Mouse (Mus musculus): ENCODE measurements at regions not wholly inside any gene's neighbourhood (a gene's known extent, or its start where the extent isn't known, plus 50 kb on each side); places are given as distances from the start of the nearest gene placed in this dataset.

DNA sequence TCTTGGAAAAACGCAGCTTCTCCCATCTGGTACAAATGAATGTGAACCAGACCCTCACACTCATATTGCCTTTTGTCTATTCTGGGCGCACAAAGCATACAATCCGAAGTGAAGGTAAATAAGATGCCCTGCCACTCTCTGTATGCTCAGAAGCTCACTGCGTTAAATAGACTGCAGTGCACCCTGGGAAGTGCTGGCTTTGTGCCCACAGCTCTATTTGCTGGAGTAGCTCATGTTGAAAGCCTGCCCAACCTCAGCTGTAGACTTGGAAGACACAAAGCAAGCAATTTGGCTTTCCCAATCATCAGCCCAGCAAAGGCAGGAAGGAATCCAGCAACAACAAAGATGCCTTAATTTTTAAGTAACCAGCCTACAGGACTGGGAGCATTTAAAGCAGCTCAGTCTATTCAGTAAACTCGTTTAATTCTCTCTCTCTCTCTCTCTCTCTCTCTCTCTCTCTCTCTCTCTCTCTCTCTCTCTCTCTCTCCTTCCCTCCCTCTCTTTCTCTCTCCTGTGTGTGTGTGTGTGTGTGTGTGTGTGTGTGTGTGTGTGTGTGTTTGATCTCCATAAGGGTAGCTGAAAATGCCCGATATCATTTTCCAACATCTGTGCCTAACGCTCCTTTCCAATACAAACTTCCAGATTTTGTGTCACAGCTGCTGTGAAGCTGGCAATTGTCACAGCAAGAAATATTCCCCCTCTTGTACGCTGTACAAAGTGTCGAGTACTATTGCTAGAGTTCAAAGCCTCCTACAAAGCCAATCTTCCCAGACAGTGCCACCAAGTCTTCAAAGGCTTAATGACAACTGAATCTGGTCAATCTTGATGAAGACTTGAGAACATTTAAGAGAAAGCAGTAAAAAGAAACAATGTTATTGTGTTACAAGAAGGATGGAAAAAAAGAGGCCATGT, 650.5 kb upstream of the Fam241a start:
- Histone ChIP-seq H3K36me3 (replicated peaks in 1 of 2; ENCODE audit: control insufficient read depth in 1 of 2, insufficient read depth in 1 of 2, low read length in 1 of 2) (no peaks in the 10 kb centered on the region), H3K79me2 (replicated peaks; ENCODE audit: control insufficient read depth, extremely low read depth, insufficient read depth, poor library complexity, severe bottlenecking) (no peaks in the 10 kb centered on the region), H3K9ac (ENCODE audit: insufficient read depth, low read depth) (no peak overlapping the region), H3K27ac (ENCODE audit: insufficient read depth, low read depth) (no peak overlapping the region), H3K4me3 (replicated peaks in 1 of 3; ENCODE audit: low read depth in 2 of 3, low read length in 2 of 3, poor library complexity in 1 of 3) (no peak overlapping the region), H3K9me3 (replicated peaks; ENCODE audit: low read length) (peaks cover 30% of the 10 kb centered on the region), H3K27me3 (replicated peaks) (no peaks in the 10 kb centered on the region), H3K4me2 (ENCODE audit: insufficient read depth, low read depth, poor library complexity, severe bottlenecking) (no peak overlapping the region), H3K4me1 (ENCODE audit: control insufficient read depth in 1 of 2, insufficient read depth in 2 of 2) (no peaks in the 10 kb centered on the region)
- in situ Hi-C loops (cut with MboI; ENCODE audit: low pct_ligation_motif_present, low pct_unique_long_range_greater_than_20kb, low sequenced_read_pairs) (no loop called here), dilution Hi-C loops (cut with MboI; ENCODE audit: extremely low pct_ligation_motif_present, extremely low pct_unique_long_range_greater_than_20kb, low sequenced_read_pairs) (no loop called here)
- TF ChIP-seq MAFK (IDR thresholded peaks at IDR 0.05; ENCODE audit: insufficient replicate concordance, low read length) (no peak), PAX5 (IDR thresholded peaks at IDR 0.05; ENCODE audit: low read length) (no peak), MAZ (IDR thresholded peaks at IDR 0.05; ENCODE audit: low read depth, low read length) (no peak), ELF1 (IDR thresholded peaks at IDR 0.05; ENCODE audit: low read depth, low read length) (no peak), MXI1 (IDR thresholded peaks at IDR 0.05; ENCODE audit: low read depth, low read length) (no peak), E2F4 (IDR thresholded peaks at IDR 0.05; ENCODE audit: insufficient replicate concordance, low read depth, low read length) (no peak), TBP (conservative IDR thresholded peaks at IDR 0.05; ENCODE audit: low read depth, low read length) (no peak), SMC3 (IDR thresholded peaks at IDR 0.05; ENCODE audit: low read depth, low read length) (no peak), IRF4 (IDR thresholded peaks at IDR 0.05; ENCODE audit: low read depth, low read length) (no peak), EP300 (IDR thresholded peaks at IDR 0.05; ENCODE audit: low read length) (no peak), CHD1 (IDR thresholded peaks at IDR 0.05; ENCODE audit: low read depth, low read length) (no peak), BHLHE40 (IDR thresholded peaks at IDR 0.05; ENCODE audit: low read depth, low read length) (no peak), MEF2A (IDR thresholded peaks at IDR 0.05; ENCODE audit: borderline replicate concordance, low read depth, low read length) (no peak), POLR2AphosphoS2 (IDR thresholded peaks at IDR 0.05; ENCODE audit: low read depth, low read length) (no peak), CHD2 (IDR thresholded peaks at IDR 0.05; ENCODE audit: low read length) (no peak), RCOR1 (conservative IDR thresholded peaks at IDR 0.05; ENCODE audit: low read depth, low read length) (no peak), TCF12 (IDR thresholded peaks at IDR 0.05; ENCODE audit: low read depth, low read length) (no peak), POLR2A (IDR thresholded peaks at IDR 0.05; ENCODE audit: low read depth, low read length) (no peak)
- no peak for DNase-seq (ENCODE audit: extremely low read depth)

DNA sequence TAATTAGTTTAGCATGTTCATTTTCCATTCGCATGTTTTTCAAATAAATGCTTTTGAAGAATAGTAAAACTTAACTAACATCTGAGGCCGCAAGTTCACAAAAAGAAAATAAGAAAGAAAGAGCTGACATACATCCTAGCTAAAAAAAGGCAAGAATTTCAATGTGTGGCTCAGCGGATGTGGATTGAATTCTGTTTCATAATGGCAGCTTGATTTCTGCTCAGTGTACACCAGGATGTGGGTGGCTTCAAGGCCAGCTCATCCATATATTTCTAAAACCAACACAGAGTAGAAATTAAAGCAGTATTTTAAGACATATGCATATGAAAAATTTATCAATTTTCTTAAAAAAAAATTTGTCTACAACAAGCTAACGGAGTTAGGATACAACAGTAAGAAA, 629.3 kb upstream of the Fam241a start:
- Histone ChIP-seq H3K9ac (ENCODE audit: insufficient read depth, low read depth) (no peak overlapping the region), H3K27ac (ENCODE audit: insufficient read depth, low read depth) (no peak overlapping the region), H3K4me1 (ENCODE audit: control insufficient read depth in 1 of 2, insufficient read depth in 2 of 2) (no peaks in the 10 kb centered on the region), H3K36me3 (replicated peaks in 1 of 2; ENCODE audit: control insufficient read depth in 1 of 2, insufficient read depth in 1 of 2, low read length in 1 of 2) (no peaks in the 10 kb centered on the region), H3K27me3 (replicated peaks) (no peaks in the 10 kb centered on the region), H3K4me2 (ENCODE audit: insufficient read depth, low read depth, poor library complexity, severe bottlenecking) (no peak overlapping the region), H3K9me3 (replicated peaks; ENCODE audit: low read length) (peaks cover 35% of the 10 kb centered on the region), H3K4me3 (replicated peaks in 1 of 3; ENCODE audit: low read depth in 2 of 3, low read length in 2 of 3, poor library complexity in 1 of 3) (no peak overlapping the region), H3K79me2 (replicated peaks; ENCODE audit: control insufficient read depth, extremely low read depth, insufficient read depth, poor library complexity, severe bottlenecking) (no peaks in the 10 kb centered on the region)
- dilution Hi-C loops (cut with MboI; ENCODE audit: extremely low pct_ligation_motif_present, extremely low pct_unique_long_range_greater_than_20kb, low sequenced_read_pairs), result no loop called here
- DNase-seq (ENCODE audit: extremely low read depth), result no peak
- in situ Hi-C loops (cut with MboI; ENCODE audit: low pct_ligation_motif_present, low pct_unique_long_range_greater_than_20kb, low sequenced_read_pairs), result no loop called here
- TF ChIP-seq POLR2A (IDR thresholded peaks at IDR 0.05; ENCODE audit: low read depth, low read length) (no peak), ZMIZ1 (IDR thresholded peaks at IDR 0.05; ENCODE audit: low read depth, low read length) (no peak)
